Mouse (Mus musculus): ENCODE results near the gene Unc79. TPM values are rescaled to one million over a fixed set of nuclear protein-coding genes. Genes with fewer than 3 reads are reported as not detected.

Gene Unc79
- polyA plus RNA-seq, 1 experiment from 2014 or later = 3.4 TPM

GRCm38 (mm10) chr12:103183057-103183456, 234.4 kb downstream of the Unc79 start:
- Histone ChIP-seq H3K4me3 (ENCODE audit: low read depth, low read length) (no peak overlapping the region), H3K9me3 (ENCODE audit: control insufficient read depth, low read length) (no peaks in the 10 kb centered on the region), H3K27me3 (ENCODE audit: control insufficient read depth, insufficient read depth, low read length) (no peaks in the 10 kb centered on the region), H3K36me3 (ENCODE audit: control insufficient read depth, insufficient read depth, low read length) (no peaks in the 10 kb centered on the region), H3K4me2 (ENCODE audit: low read depth) (no peak overlapping the region), H3K27ac (ENCODE audit: low read depth, low read length) (no peak overlapping the region), H3K9ac (ENCODE audit: low read length) (no peak overlapping the region), H3K4me1 (ENCODE audit: control insufficient read depth, insufficient read depth, low read length) (no peaks in the 10 kb centered on the region)
- WGBS = 13% methylated on average over 7 of the region's 7 CpGs
- DNase-seq (ENCODE audit: low spot score) = no peak
- no peak for ATAC-seq (ENCODE audit: insufficient read depth, low FRiP score, low TSS enrichment)

- Histone ChIP-seq H3K4me1 (ENCODE audit: control insufficient read depth, insufficient read depth, low read length) (no peaks in the 10 kb centered on the region), H3K9ac (ENCODE audit: low read length) (no peak overlapping the region), H3K27ac (ENCODE audit: low read depth, low read length) (no peak overlapping the region)
Observed at GRCm38 (mm10) chr12:103187020-103187419, 238.4 kb downstream of the Unc79 start.

GRCm38 (mm10) chr12:103188223-103188622, 239.6 kb downstream of the Unc79 start:
- ATAC-seq (ENCODE audit: insufficient read depth, low FRiP score, low TSS enrichment) (no peak), DNase-seq (ENCODE audit: low spot score) (no peak)
- H3K36me3 ChIP-seq (ENCODE audit: control insufficient read depth, insufficient read depth, low read length) = no peaks in the 10 kb centered on the region
- no peaks in the 10 kb centered on the region for H3K27me3 ChIP-seq (ENCODE audit: control insufficient read depth, insufficient read depth, low read length)
- no peaks in the 10 kb centered on the region for H3K4me1 ChIP-seq (ENCODE audit: control insufficient read depth, insufficient read depth, low read length)
- no peak overlapping the region for H3K9ac ChIP-seq (ENCODE audit: low read length)
- H3K9me3 ChIP-seq (ENCODE audit: control insufficient read depth, low read length) = no peaks in the 10 kb centered on the region
- no peak overlapping the region for H3K27ac ChIP-seq (ENCODE audit: low read depth, low read length)
- no peak overlapping the region for H3K4me2 ChIP-seq (ENCODE audit: low read depth)
- no peak overlapping the region for H3K4me3 ChIP-seq (ENCODE audit: low read depth, low read length)
- 76% methylated on average over 8 of the region's 8 CpGs for WGBS

More at GRCm38 (mm10) chr12:103187020-103187419, 238.4 kb downstream of the Unc79 start:
- H3K4me3 ChIP-seq (ENCODE audit: low read depth, low read length) = no peak overlapping the region
- 74% methylated on average over 7 of the region's 7 CpGs for WGBS
- no peaks in the 10 kb centered on the region for H3K9me3 ChIP-seq (ENCODE audit: control insufficient read depth, low read length)
- no peaks in the 10 kb centered on the region for H3K36me3 ChIP-seq (ENCODE audit: control insufficient read depth, insufficient read depth, low read length)
- no peak overlapping the region for H3K4me2 ChIP-seq (ENCODE audit: low read depth)
- ATAC-seq (ENCODE audit: insufficient read depth, low FRiP score, low TSS enrichment) (no peak), DNase-seq (ENCODE audit: low spot score) (no peak)
- no peaks in the 10 kb centered on the region for H3K27me3 ChIP-seq (ENCODE audit: control insufficient read depth, insufficient read depth, low read length)

GRCm38 (mm10) chr12:103189771-103190170, 241.1 kb downstream of the Unc79 start:
- H3K4me3 ChIP-seq (ENCODE audit: low read depth, low read length) = no peak overlapping the region
- ATAC-seq (ENCODE audit: insufficient read depth, low FRiP score, low TSS enrichment) (no peak), DNase-seq (ENCODE audit: low spot score) (no peak)
- no peaks in the 10 kb centered on the region for H3K4me1 ChIP-seq (ENCODE audit: control insufficient read depth, insufficient read depth, low read length)
- H3K4me2 ChIP-seq (ENCODE audit: low read depth) = no peak overlapping the region
- H3K27ac ChIP-seq (ENCODE audit: low read depth, low read length) = no peak overlapping the region
- H3K9ac ChIP-seq (ENCODE audit: low read length) = no peak overlapping the region
- no peaks in the 10 kb centered on the region for H3K36me3 ChIP-seq (ENCODE audit: control insufficient read depth, insufficient read depth, low read length)
- no peaks in the 10 kb centered on the region for H3K27me3 ChIP-seq (ENCODE audit: control insufficient read depth, insufficient read depth, low read length)
- 82% methylated on average over 12 of the region's 12 CpGs for WGBS
- H3K9me3 ChIP-seq (ENCODE audit: control insufficient read depth, low read length) = no peaks in the 10 kb centered on the region

GRCm38 (mm10) chr12:103192996-103193395, 244.3 kb downstream of the Unc79 start:
- H3K27ac ChIP-seq (ENCODE audit: low read depth, low read length) = no peak overlapping the region
- DNase-seq (ENCODE audit: low spot score) = no peak
- H3K9ac ChIP-seq (ENCODE audit: low read length) = no peak overlapping the region
- no peaks in the 10 kb centered on the region for H3K36me3 ChIP-seq (ENCODE audit: control insufficient read depth, insufficient read depth, low read length)
- H3K4me1 ChIP-seq (ENCODE audit: control insufficient read depth, insufficient read depth, low read length) = no peaks in the 10 kb centered on the region
- no peak overlapping the region for H3K4me2 ChIP-seq (ENCODE audit: low read depth)
- no peak overlapping the region for H3K4me3 ChIP-seq (ENCODE audit: low read depth, low read length)
- no peak for ATAC-seq (ENCODE audit: insufficient read depth, low FRiP score, low TSS enrichment)
- 55% methylated on average over 5 of the region's 5 CpGs for WGBS
- H3K27me3 ChIP-seq (ENCODE audit: control insufficient read depth, insufficient read depth, low read length) = no peaks in the 10 kb centered on the region
- H3K9me3 ChIP-seq (ENCODE audit: control insufficient read depth, low read length) = no peaks in the 10 kb centered on the region

- DNase-seq (ENCODE audit: low spot score) (peak; percentile 52), ATAC-seq (ENCODE audit: insufficient read depth, low FRiP score, low TSS enrichment) (peak; percentile 74)
- no peak overlapping the region for H3K4me2 ChIP-seq (ENCODE audit: low read depth)
- H3K27ac ChIP-seq (ENCODE audit: low read depth, low read length) = peak overlapping the region; percentile 53
- H3K9ac ChIP-seq (ENCODE audit: low read length) = no peak overlapping the region
- H3K36me3 ChIP-seq (ENCODE audit: control insufficient read depth, insufficient read depth, low read length) = no peaks in the 10 kb centered on the region
- H3K4me1 ChIP-seq (ENCODE audit: control insufficient read depth, insufficient read depth, low read length) = peaks cover 8% of the 10 kb centered on the region
- H3K9me3 ChIP-seq (ENCODE audit: control insufficient read depth, low read length) = no peaks in the 10 kb centered on the region
- H3K27me3 ChIP-seq (ENCODE audit: control insufficient read depth, insufficient read depth, low read length) = no peaks in the 10 kb centered on the region
- no peak overlapping the region for H3K4me3 ChIP-seq (ENCODE audit: low read depth, low read length)
- WGBS = 22% methylated on average over 11 of the region's 11 CpGs
Observed at GRCm38 (mm10) chr12:103202592-103203544, 254.2 kb downstream of the Unc79 start.

- 84% methylated on average over 7 of the region's 7 CpGs for WGBS
- H3K4me1 ChIP-seq (ENCODE audit: control insufficient read depth, insufficient read depth, low read length) = peaks cover 8% of the 10 kb centered on the region
- no peaks in the 10 kb centered on the region for H3K36me3 ChIP-seq (ENCODE audit: control insufficient read depth, insufficient read depth, low read length)
- no peak overlapping the region for H3K4me2 ChIP-seq (ENCODE audit: low read depth)
- no peak overlapping the region for H3K9ac ChIP-seq (ENCODE audit: low read length)
- no peak for DNase-seq (ENCODE audit: low spot score)
- no peak overlapping the region for H3K4me3 ChIP-seq (ENCODE audit: low read depth, low read length)
- H3K27ac ChIP-seq (ENCODE audit: low read depth, low read length) = no peak overlapping the region
- no peak for ATAC-seq (ENCODE audit: insufficient read depth, low FRiP score, low TSS enrichment)
- no peaks in the 10 kb centered on the region for H3K27me3 ChIP-seq (ENCODE audit: control insufficient read depth, insufficient read depth, low read length)
- no peaks in the 10 kb centered on the region for H3K9me3 ChIP-seq (ENCODE audit: control insufficient read depth, low read length)
Observed at GRCm38 (mm10) chr12:103205561-103205960, 256.9 kb downstream of the Unc79 start.

- H3K27me3 ChIP-seq (ENCODE audit: control insufficient read depth, insufficient read depth, low read length) = no peaks in the 10 kb centered on the region
Observed at GRCm38 (mm10) chr12:103209581-103209980, 260.9 kb downstream of the Unc79 start.

GRCm38 (mm10) chr12:103211078-103211477, 262.4 kb downstream of the Unc79 start:
- no peak overlapping the region for H3K27ac ChIP-seq (ENCODE audit: low read depth, low read length)
- no peak overlapping the region for H3K9ac ChIP-seq (ENCODE audit: low read length)
- no peak overlapping the region for H3K4me2 ChIP-seq (ENCODE audit: low read depth)
- DNase-seq (ENCODE audit: low spot score) (no peak), ATAC-seq (ENCODE audit: insufficient read depth, low FRiP score, low TSS enrichment) (no peak)
- WGBS = 71% methylated on average over 5 of the region's 5 CpGs
- peaks cover 2% of the 10 kb centered on the region; the same call in 1 of the 2 replicates for H3K4me1 ChIP-seq (ENCODE audit: control insufficient read depth, insufficient read depth, low read length)
- H3K36me3 ChIP-seq (ENCODE audit: control insufficient read depth, insufficient read depth, low read length) = no peaks in the 10 kb centered on the region
- H3K4me3 ChIP-seq (ENCODE audit: low read depth, low read length) = no peak overlapping the region
- H3K27me3 ChIP-seq (ENCODE audit: control insufficient read depth, insufficient read depth, low read length) = no peaks in the 10 kb centered on the region
- H3K9me3 ChIP-seq (ENCODE audit: control insufficient read depth, low read length) = no peaks in the 10 kb centered on the region

More at GRCm38 (mm10) chr12:103209581-103209980, 260.9 kb downstream of the Unc79 start:
- Histone ChIP-seq H3K9ac (ENCODE audit: low read length) (no peak overlapping the region), H3K9me3 (ENCODE audit: control insufficient read depth, low read length) (no peaks in the 10 kb centered on the region), H3K4me2 (ENCODE audit: low read depth) (no peak overlapping the region), H3K4me1 (ENCODE audit: control insufficient read depth, insufficient read depth, low read length) (no peaks in the 10 kb centered on the region; the same call in 1 of the 2 replicates), H3K27ac (ENCODE audit: low read depth, low read length) (no peak overlapping the region), H3K36me3 (ENCODE audit: control insufficient read depth, insufficient read depth, low read length) (no peaks in the 10 kb centered on the region), H3K4me3 (ENCODE audit: low read depth, low read length) (no peak overlapping the region)
- DNase-seq (ENCODE audit: low spot score) (no peak), ATAC-seq (ENCODE audit: insufficient read depth, low FRiP score, low TSS enrichment) (no peak)
- WGBS = 86% methylated on average over 7 of the region's 7 CpGs

Measured in neural tube, embryonic 11.5 days (tissue).